Mouse (Mus musculus) MN1 (cell line): ENCODE measurements around the gene Rpl9-ps6.
A peak's percentile ranks its signal among the peaks of the same experiment; 100 is the strongest.

Experiments used
- DNase-seq: peaks from one replicate; pipeline ENCODE4 v3.0.0-alpha.2; 2016; ENCODE audit warnings: low spot score

Rpl9-ps6 gene

GRCm38 (mm10) chr19:32466478-32466877 lies at the start of gene Rpl9-ps6:
TSS of gene Rpl9-ps6 (minus strand) at chr19:32466578.
- DNase-seq: no peak

GRCm38 (mm10) chr19:32512518-32512917 lies 46.1 kb upstream of the Rpl9-ps6 start:
- no peak for DNase-seq

- no peak for DNase-seq
These were observed 44.6 kb upstream of the Rpl9-ps6 start for GRCm38 (mm10) chr19:32510962-32511361.

- no peak for DNase-seq
These were observed 43.9 kb upstream of the Rpl9-ps6 start for GRCm38 (mm10) chr19:32510267-32510666.

- DNase-seq: no peak
These were observed 41.1 kb upstream of the Rpl9-ps6 start for GRCm38 (mm10) chr19:32507526-32507925.

GRCm38 (mm10) chr19:32507100-32507499 lies 40.7 kb upstream of the Rpl9-ps6 start:
- DNase-seq: no peak

GRCm38 (mm10) chr19:32506514-32506913 lies 40.1 kb upstream of the Rpl9-ps6 start:
- no peak for DNase-seq

GRCm38 (mm10) chr19:32506081-32506480 lies 39.7 kb upstream of the Rpl9-ps6 start:
- no peak for DNase-seq

GRCm38 (mm10) chr19:32501414-32501813 lies 35.0 kb upstream of the Rpl9-ps6 start:
- DNase-seq: peak; percentile 73

- no peak for DNase-seq
These were observed 31.6 kb upstream of the Rpl9-ps6 start for GRCm38 (mm10) chr19:32498002-32498401.

- DNase-seq: no peak
These were observed 31.0 kb upstream of the Rpl9-ps6 start for GRCm38 (mm10) chr19:32497411-32497810.

GRCm38 (mm10) chr19:32495034-32495433 lies 28.7 kb upstream of the Rpl9-ps6 start:
- DNase-seq: no peak

- no peak for DNase-seq
These were observed 28.2 kb upstream of the Rpl9-ps6 start for GRCm38 (mm10) chr19:32494611-32495010.

GRCm38 (mm10) chr19:32493471-32493870 lies 27.1 kb upstream of the Rpl9-ps6 start:
- DNase-seq: no peak

GRCm38 (mm10) chr19:32492981-32493380 lies 26.6 kb upstream of the Rpl9-ps6 start:
- no peak for DNase-seq

GRCm38 (mm10) chr19:32492339-32492738 lies 26.0 kb upstream of the Rpl9-ps6 start:
- no peak for DNase-seq

GRCm38 (mm10) chr19:32490976-32491375 lies 24.6 kb upstream of the Rpl9-ps6 start:
- DNase-seq: no peak

GRCm38 (mm10) chr19:32489166-32489895 lies 23.0 kb upstream of the Rpl9-ps6 start:
- no peak for DNase-seq

- DNase-seq: no peak
These were observed 21.3 kb upstream of the Rpl9-ps6 start for GRCm38 (mm10) chr19:32487595-32488255.

GRCm38 (mm10) chr19:32486106-32486724 lies 19.8 kb upstream of the Rpl9-ps6 start:
- DNase-seq: peak; percentile 76

GRCm38 (mm10) chr19:32485681-32486105 lies 19.3 kb upstream of the Rpl9-ps6 start, which contains the start of gene Minpp1:
TSS of gene Minpp1 (plus strand) at chr19:32485769.
- DNase-seq: peak; percentile 90

GRCm38 (mm10) chr19:32484941-32485660 lies 18.7 kb upstream of the Rpl9-ps6 start:
- DNase-seq: peak; percentile 74
